Mouse (Mus musculus) hindbrain, embryonic 16.5 days (tissue): Measurements from ENCODE around the gene Otud4. TPM values are rescaled to one million over a fixed set of nuclear protein-coding genes. Genes with fewer than 3 reads are reported as not detected.
"Not testable (repeated sequence)": the region's sequence is repeated elsewhere in the genome, so short reads cannot be mapped to it uniquely, and the experiment has no call there.

Experiments
- ATAC-seq: fragments of 200-750 bp; cut with Nextera tagmentation; 2 replicates; pipeline ENCODE4 v1.8.0; 2017; ENCODE audit warnings: moderate TSS enrichment, moderate library complexity
- H3K27ac ChIP-seq: fragments of 300-500 bp; sonication (generic); 2 replicates; pipeline ENCODE4 v1.5.1; 2014; ENCODE audit warnings: low read depth, mild to moderate bottlenecking, control low read depth, low read length, moderate library complexity
- H3K27me3 ChIP-seq: fragments of 300-500 bp; sonication (generic); replicated peaks from 2 replicates; pipeline ENCODE4 v1.6.1; 2014; ENCODE audit warnings: low read length; ENCODE audit not compliant: control insufficient read depth, insufficient read depth
- H3K36me3 ChIP-seq: fragments of 300-500 bp; sonication (generic); 2 replicates; pipeline ENCODE4 v1.6.1; 2014; ENCODE audit warnings: mild to moderate bottlenecking, low read length, moderate library complexity, mixed read lengths; ENCODE audit not compliant: control insufficient read depth, insufficient read depth
- H3K4me1 ChIP-seq: fragments of 300-500 bp; sonication (generic); 2 replicates; pipeline ENCODE4 v1.6.1; 2014; ENCODE audit warnings: low read depth, low read length; ENCODE audit not compliant: control insufficient read depth, insufficient read depth
- H3K4me2 ChIP-seq: fragments of 300-500 bp; sonication (generic); 2 replicates; pipeline ENCODE4 v1.6.1; 2014; ENCODE audit warnings: mild to moderate bottlenecking, low read length, control low read depth, moderate library complexity
- H3K4me3 ChIP-seq: fragments of 300-500 bp; sonication (generic); 2 replicates; pipeline ENCODE4 v1.5.1; 2014; ENCODE audit warnings: mild to moderate bottlenecking, low read length, control low read depth, moderate library complexity
- H3K9ac ChIP-seq: fragments of 300-500 bp; sonication (generic); 2 replicates; pipeline ENCODE4 v1.6.1; 2014; ENCODE audit warnings: low read depth, mild to moderate bottlenecking, control low read depth, low read length, moderate library complexity
- H3K9me3 ChIP-seq: fragments of 300-500 bp; sonication (generic); 2 replicates; pipeline ENCODE4 v1.6.1; 2014; ENCODE audit warnings: mild to moderate bottlenecking, low read length, moderate library complexity; ENCODE audit not compliant: control insufficient read depth
- WGBS: fragments of 180-500 bp; shearing (Covaris S2); extraction: QIAGEN DNeasy Blood & Tissue Kit; methylation state at CpG from one replicate; pipeline ENCODE4 v1.1.7; 2014; 5-methylcytosine and 5-hydroxymethylcytosine counted together
- polyA plus RNA-seq: library from polyadenylated mRNA; unstranded; fragments of >200 nt; fragmentation: Nextera tagmentation; extraction: Ambion mirVana; gene quantifications from 2 replicates; pipeline ENCODE4 v1.2.1, GENCODE M21; 2015

Otud4 gene
- polyA plus RNA-seq, 1 experiment from 2014 or later: 7.7 TPM

DNA sequence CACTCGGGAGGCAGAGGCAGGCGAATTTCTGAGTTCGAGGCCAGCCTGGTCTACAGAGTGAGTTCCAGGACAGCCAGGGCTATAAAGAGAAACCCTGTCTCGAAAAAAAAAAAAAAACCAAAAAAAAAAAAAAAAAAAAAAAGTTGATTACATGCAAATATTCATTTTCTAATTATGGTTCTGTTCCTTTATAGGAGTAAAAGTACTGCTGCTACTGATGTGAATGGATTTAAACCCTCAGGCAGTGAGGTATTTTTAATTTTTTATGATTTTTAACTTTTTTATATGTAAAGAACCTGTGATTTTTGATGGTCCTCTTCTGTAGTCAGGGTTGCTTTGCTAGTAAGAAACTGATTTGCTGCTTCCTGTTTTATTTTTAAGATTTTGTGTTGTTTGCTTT lies 19.3 kb downstream of the Otud4 start:
- H3K27ac ChIP-seq, H3K9me3 ChIP-seq, H3K9ac ChIP-seq, H3K4me3 ChIP-seq, H3K27me3 ChIP-seq, H3K4me2 ChIP-seq, H3K4me1 ChIP-seq, ATAC-seq: not testable (repeated sequence)
- H3K36me3 ChIP-seq: peaks cover 14% of the 10 kb centered on the region
- 90% methylated on average over 4 of the region's 4 CpGs for WGBS

DNA sequence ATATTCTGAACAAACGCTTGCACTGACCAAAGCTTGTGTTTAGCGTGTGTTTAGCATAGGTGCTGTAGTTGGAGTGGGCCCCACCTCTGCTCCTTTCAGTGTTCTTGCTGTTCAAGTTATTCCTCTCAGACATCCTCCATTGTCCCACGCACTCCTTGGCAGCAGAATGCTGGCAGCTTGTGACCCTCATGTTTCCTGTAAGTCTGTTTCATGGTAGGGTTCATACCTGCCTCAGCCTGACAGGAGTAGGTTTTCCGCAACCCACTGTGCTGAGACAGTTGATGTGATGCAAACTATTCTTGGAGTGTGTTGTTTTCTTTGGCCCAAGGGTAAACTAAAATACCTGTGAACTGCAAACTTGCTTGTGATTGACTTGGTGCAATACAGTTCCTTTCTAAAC lies 37.0 kb downstream of the Otud4 start:
- H3K27me3 ChIP-seq: no peaks in the 10 kb centered on the region
- H3K27ac ChIP-seq: no peak overlapping the region
- H3K4me2 ChIP-seq: no peak overlapping the region
- 87% methylated on average over 4 of the region's 4 CpGs for WGBS
- no peak overlapping the region for H3K9ac ChIP-seq
- no peak overlapping the region for H3K4me3 ChIP-seq
- peaks cover 2% of the 10 kb centered on the region; the same call in 1 of the 2 replicates for H3K4me1 ChIP-seq
- peaks cover 14% of the 10 kb centered on the region for H3K36me3 ChIP-seq
- no peak for ATAC-seq
- H3K9me3 ChIP-seq: no peaks in the 10 kb centered on the region

DNA sequence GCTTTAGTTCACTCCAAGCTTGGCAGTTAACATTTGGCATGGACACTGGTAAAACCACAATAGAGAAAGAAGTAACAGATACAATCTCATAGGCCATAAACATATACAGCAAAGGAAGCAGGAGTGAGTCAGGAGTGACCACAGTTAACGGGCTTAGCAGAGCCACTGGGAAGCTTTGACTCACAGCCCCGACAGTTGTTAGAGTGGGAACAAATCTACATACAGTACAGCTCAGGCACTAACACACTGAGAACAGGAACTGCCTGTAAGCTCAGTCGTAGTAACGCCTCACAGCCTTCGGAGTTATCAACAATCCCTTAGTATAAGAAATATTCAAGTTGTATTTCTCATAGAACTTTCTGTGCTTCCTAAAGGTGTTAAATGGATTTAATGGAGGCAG lies 39.6 kb downstream of the Otud4 start:
- Histone ChIP-seq H3K4me3 (no peak overlapping the region), H3K27me3 (no peaks in the 10 kb centered on the region), H3K27ac (no peak overlapping the region), H3K4me2 (no peak overlapping the region), H3K4me1 (peaks cover 2% of the 10 kb centered on the region; the same call in 1 of the 2 replicates), H3K9me3 (no peaks in the 10 kb centered on the region), H3K9ac (no peak overlapping the region), H3K36me3 (peaks cover 13% of the 10 kb centered on the region)
- no peak for ATAC-seq
- 70% methylated on average over 5 of the region's 5 CpGs for WGBS

DNA sequence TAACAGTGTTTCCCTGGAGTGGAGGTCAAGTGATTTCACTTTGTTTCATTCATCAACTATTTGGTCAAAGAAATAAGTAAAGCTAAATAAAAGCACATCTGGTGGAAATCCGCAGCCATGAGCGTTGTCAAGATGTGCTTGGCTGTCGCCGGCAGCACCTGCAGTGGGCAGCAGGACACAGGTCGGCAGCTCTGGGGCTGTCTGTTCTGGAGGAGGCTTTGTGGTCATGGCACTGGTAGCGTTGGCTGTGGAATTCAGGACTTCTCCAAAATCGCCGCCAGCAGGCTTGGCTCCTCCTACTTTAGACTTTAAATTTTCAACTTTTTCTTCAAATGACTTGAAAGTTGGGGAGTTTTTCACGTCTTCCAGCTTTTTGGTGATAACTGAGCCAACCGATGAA lies 40.7 kb downstream of the Otud4 start:
- not testable (repeated sequence) for H3K9me3 ChIP-seq, H3K4me1 ChIP-seq, H3K27ac ChIP-seq, H3K27me3 ChIP-seq, H3K9ac ChIP-seq, ATAC-seq, H3K4me3 ChIP-seq
- Histone ChIP-seq H3K4me2 (peak overlapping the region; percentile 64), H3K36me3 (peaks cover 18% of the 10 kb centered on the region)
- WGBS: 43% methylated on average over 10 of the region's 10 CpGs

DNA sequence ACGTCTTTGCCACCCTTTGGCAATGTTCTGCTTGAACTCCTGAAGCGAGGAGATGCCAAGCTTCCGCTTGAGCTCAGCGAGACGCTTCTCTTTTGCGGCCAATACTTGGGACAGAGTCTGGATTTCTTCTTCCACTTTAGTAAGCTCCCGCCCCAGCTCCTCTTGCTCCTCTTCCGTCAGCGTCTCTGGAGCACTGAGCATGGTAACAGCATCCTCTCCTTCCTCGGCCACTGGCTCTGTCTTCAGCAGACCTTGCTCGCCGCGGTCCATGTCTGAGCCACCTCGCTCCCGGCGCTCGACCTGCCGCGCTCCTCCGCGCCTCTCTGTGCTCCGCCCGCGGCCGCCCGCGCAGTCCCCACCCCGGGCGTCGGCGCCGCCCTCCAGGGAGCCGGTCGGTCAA lies 41.1 kb downstream of the Otud4 start:
- Histone ChIP-seq H3K9me3 (no peaks in the 10 kb centered on the region), H3K4me3 (peak overlapping the region; percentile 38), H3K27ac (no peak overlapping the region), H3K4me1 (peaks cover 2% of the 10 kb centered on the region; the same call in 1 of the 2 replicates), H3K27me3 (no peaks in the 10 kb centered on the region), H3K9ac (peak overlapping the region; percentile 59), H3K36me3 (peaks cover 19% of the 10 kb centered on the region), H3K4me2 (peak overlapping the region; percentile 64)
- 9% methylated on average over 34 of the region's 34 CpGs for WGBS
- ATAC-seq: peak; percentile 78

DNA sequence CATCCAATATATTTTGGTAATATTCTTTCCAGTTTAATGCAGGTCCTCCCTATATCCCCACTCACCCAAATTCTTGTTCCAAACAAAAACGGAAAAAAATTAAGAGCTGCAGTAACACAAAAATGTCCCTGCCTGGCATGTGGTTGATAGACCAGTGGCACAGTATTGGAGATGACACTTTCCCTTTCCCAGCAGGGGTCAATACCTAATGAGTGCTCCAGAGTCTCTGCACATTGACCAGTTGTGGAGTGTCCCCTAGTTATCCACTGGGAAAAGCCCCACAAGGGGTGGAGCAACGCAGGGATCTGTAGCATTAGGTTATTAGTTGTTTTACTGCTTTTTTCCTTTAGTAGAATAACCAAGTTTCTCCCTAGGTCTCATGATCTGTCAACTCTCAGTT lies 41.5 kb downstream of the Otud4 start:
- Histone ChIP-seq H3K36me3 (peaks cover 23% of the 10 kb centered on the region), H3K27me3 (no peaks in the 10 kb centered on the region), H3K9ac (peak overlapping the region; percentile 59), H3K9me3 (no peaks in the 10 kb centered on the region), H3K4me1 (peaks cover 2% of the 10 kb centered on the region; the same call in 1 of the 2 replicates), H3K4me2 (peak overlapping the region; percentile 64), H3K27ac (no peak overlapping the region), H3K4me3 (peak overlapping the region; percentile 38)
- ATAC-seq: peak; percentile 60; the same call in 1 of the 2 replicates
- 44% methylated on average over 2 of the region's 2 CpGs for WGBS

DNA sequence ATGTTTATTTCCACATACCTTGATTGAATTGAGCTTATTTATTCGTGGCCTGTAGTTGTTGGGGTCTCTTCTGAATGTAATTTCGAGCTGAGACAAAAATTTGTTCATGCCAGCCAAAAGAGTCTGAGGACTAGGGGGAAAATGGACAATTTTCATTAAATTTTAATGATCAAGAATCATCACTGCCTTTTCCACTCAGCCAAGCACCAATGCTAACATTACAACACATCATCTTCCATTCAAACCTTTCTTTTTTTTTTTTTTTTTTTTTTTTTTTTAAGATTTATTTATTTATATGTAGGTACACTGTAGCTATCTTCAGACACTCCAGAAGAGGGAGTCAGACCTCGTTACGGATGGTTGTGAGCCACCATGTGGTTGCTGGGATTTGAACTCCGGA lies 46.5 kb downstream of the Otud4 start:
- H3K4me1 ChIP-seq, H3K9ac ChIP-seq, ATAC-seq, H3K4me3 ChIP-seq, H3K27me3 ChIP-seq, H3K4me2 ChIP-seq, H3K27ac ChIP-seq, H3K9me3 ChIP-seq: not testable (repeated sequence)
- WGBS: 98% methylated on average over 5 of the region's 5 CpGs
- peaks cover 37% of the 10 kb centered on the region for H3K36me3 ChIP-seq

DNA sequence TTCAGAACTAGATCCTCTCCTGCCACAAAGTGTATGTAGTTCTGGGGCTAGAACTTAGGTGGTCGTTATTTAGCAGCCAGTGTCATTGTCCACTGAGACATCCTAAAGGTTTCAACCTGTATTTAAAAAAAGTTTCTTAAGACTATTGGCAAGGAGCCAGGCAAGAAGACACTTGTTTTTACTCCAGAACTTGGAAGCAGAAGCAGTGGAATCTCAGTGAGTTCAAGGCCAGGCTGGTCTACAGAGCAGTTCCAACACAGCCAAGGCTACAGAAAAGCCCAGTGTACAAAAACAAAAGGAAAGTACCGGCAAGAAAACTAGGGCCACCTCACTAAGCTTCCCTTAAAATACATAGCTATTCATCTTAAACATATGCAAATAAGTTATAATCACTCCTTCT lies 53.1 kb downstream of the Otud4 start:
- no peak overlapping the region for H3K9ac ChIP-seq
- H3K9me3 ChIP-seq: no peaks in the 10 kb centered on the region
- H3K27ac ChIP-seq: no peak overlapping the region
- WGBS: 92% methylated on average over 2 of the region's 2 CpGs
- no peak for ATAC-seq
- no peak overlapping the region for H3K4me3 ChIP-seq
- H3K4me2 ChIP-seq: no peak overlapping the region
- H3K27me3 ChIP-seq: no peaks in the 10 kb centered on the region
- H3K36me3 ChIP-seq: peaks cover 27% of the 10 kb centered on the region
- no peaks in the 10 kb centered on the region for H3K4me1 ChIP-seq

DNA sequence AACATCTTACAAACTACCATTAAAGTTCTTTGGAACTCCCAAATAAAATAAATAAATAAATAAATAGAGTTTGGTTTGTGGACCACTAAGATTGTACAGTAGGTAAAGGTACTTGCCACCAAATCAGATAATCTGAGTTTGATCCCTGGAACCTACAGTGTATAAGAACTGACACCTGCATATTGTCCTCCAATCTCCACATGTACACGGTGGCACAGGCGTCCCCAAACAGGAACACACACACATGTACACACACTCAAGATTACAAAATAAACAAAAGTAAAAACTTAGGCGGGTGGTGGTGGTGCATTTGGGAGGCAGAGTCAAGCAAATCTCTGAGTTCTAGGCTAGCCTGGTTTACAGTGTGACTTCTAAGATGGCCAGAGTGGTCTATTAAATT lies 67.3 kb downstream of the Otud4 start:
- no peak for ATAC-seq
- H3K4me3 ChIP-seq: no peak overlapping the region
- H3K4me2 ChIP-seq: no peak overlapping the region
- no peak overlapping the region for H3K9ac ChIP-seq
- no peaks in the 10 kb centered on the region for H3K27me3 ChIP-seq
- 95% methylated on average over 3 of the region's 3 CpGs for WGBS
- H3K27ac ChIP-seq: no peak overlapping the region
- peaks cover 20% of the 10 kb centered on the region for H3K36me3 ChIP-seq
- H3K9me3 ChIP-seq: no peaks in the 10 kb centered on the region
- peaks cover 5% of the 10 kb centered on the region for H3K4me1 ChIP-seq
